Mouse (Mus musculus) heart, adult 18-20 months (tissue): ENCODE measurements at regions not wholly inside any gene's neighbourhood (a gene's known extent, or its start where the extent isn't known, plus 50 kb on each side); places are given as distances from the start of the nearest gene placed in this dataset.

Experiments used
- DNase-seq, 2 experiments: peaks; one replicate each; pipeline ENCODE4 v3.0.0; 2021 to 2022; ENCODE audit warnings: mixed read lengths in 1 of 2

- DNase-seq: peak in 1 of 2 experiments; percentile 17
Measured at GRCm38 (mm10) chrX:5203101-5203500, 251.2 kb downstream of the Btbd35f27 start.
